Mouse (Mus musculus): ENCODE measurements around the gene Tuba1c.
"Not testable (repeated sequence)": the region's sequence is repeated elsewhere in the genome, so short reads cannot be mapped to it uniquely, and the experiment has no call there.

GRCm38 (mm10) chr15:99045734-99046133 is 16.0 kb downstream of the Tuba1c start:
- not testable (repeated sequence) for TF ChIP-seq CTCF, EP300 (IDR thresholded peaks at IDR 0.05; ENCODE audit: low read depth)

Data from heart, postnatal 0 days (tissue).